Mouse (Mus musculus) embryonic fibroblast, embryonic 13.5 days (primary cell): Measurements from ENCODE around the gene Mtfmt. TPM values are rescaled to one million over a fixed set of nuclear protein-coding genes. Genes with fewer than 3 reads are reported as not detected.

Source experiments
- H3K27ac ChIP-seq: 2 replicates; pipeline ENCODE4 v1.5.1; 2012; ENCODE audit warnings: low read length, control low read depth, inconsistent platforms; ENCODE audit not compliant: insufficient read depth
- H3K4me1 ChIP-seq: 2 replicates; pipeline ENCODE4 v1.6.1; 2011; ENCODE audit warnings: low read length; ENCODE audit not compliant: control insufficient read depth, insufficient read depth
- H3K4me3 ChIP-seq: 2 replicates; pipeline ENCODE4 v1.5.1; 2011; ENCODE audit warnings: mild to moderate bottlenecking, control low read depth, low read length; ENCODE audit not compliant: insufficient read depth
- CTCF ChIP-seq: IDR thresholded peaks from 2 replicates; pipeline ENCODE4 v1.5.1; 2011; ENCODE audit warnings: mild to moderate bottlenecking, control low read depth, low read length, moderate library complexity, borderline replicate concordance; ENCODE audit not compliant: insufficient read depth
- POLR2A ChIP-seq: IDR thresholded peaks from 2 replicates; pipeline ENCODE4 v1.6.1; 2011; ENCODE audit warnings: low read depth, mild to moderate bottlenecking, control low read depth, low read length, moderate library complexity
- polyA plus RNA-seq: library from polyadenylated mRNA; stranded (reverse); fragments of >200 nt; gene quantifications from 2 replicates; pipeline ENCODE4 v1.2.4, GENCODE M21; 2011; ENCODE audit warnings: low read depth; ENCODE audit not compliant: missing spikeins, insufficient read length

The Mtfmt gene
- polyA plus RNA-seq: 14.8 and 17.0 TPM in 2 replicates

- TF ChIP-seq CTCF (no peak), POLR2A (peak; percentile 97)
- no peak within 1 kb of the TSS for H3K27ac ChIP-seq
- H3K4me1 ChIP-seq: no peaks in the 10 kb centered on the region
- peak within 1 kb of the TSS; percentile 82 for H3K4me3 ChIP-seq
These were observed at the start of gene Mtfmt for GRCm38 (mm10) chr9:65435671-65436301. Gene Mtfmt (plus strand): TSS chr9:65435782.

- Histone ChIP-seq H3K27ac (no peak overlapping the region), H3K4me1 (no peaks in the 10 kb centered on the region; the same call in 1 of the 2 replicates), H3K4me3 (no peak overlapping the region)
- TF ChIP-seq POLR2A: no peak
- no peak for TF ChIP-seq CTCF
These were observed 49.0 kb upstream of the Mtfmt start for GRCm38 (mm10) chr9:65386373-65387140.

- Histone ChIP-seq H3K27ac (no peak overlapping the region), H3K4me3 (peak overlapping the region; percentile 8; the same call in 1 of the 2 replicates), H3K4me1 (no peaks in the 10 kb centered on the region; the same call in 1 of the 2 replicates)
- TF ChIP-seq POLR2A: no peak
- TF ChIP-seq CTCF: no peak
These were observed 44.6 kb upstream of the Mtfmt start for GRCm38 (mm10) chr9:65390752-65391612.

GRCm38 (mm10) chr9:65391613-65391964 is 44.0 kb upstream of the Mtfmt start, which contains the start of gene Kbtbd13:
Gene Kbtbd13 (minus strand): TSS chr9:65391652.
- no peaks in the 10 kb centered on the region; the same call in 1 of the 2 replicates for H3K4me1 ChIP-seq
- TF ChIP-seq CTCF (no peak), POLR2A (no peak)
- H3K4me3 ChIP-seq: peak within 1 kb of the TSS; percentile 8; the same call in 1 of the 2 replicates
- no peak within 1 kb of the TSS for H3K27ac ChIP-seq

GRCm38 (mm10) chr9:65392638-65393364 is 42.8 kb upstream of the Mtfmt start:
- no peak overlapping the region for H3K4me3 ChIP-seq
- no peak overlapping the region for H3K27ac ChIP-seq
- TF ChIP-seq POLR2A (no peak), CTCF (peak; percentile 79; the same call in 1 of the 2 replicates)

GRCm38 (mm10) chr9:65393606-65394005 is 42.0 kb upstream of the Mtfmt start:
- no peaks in the 10 kb centered on the region for H3K4me1 ChIP-seq
- H3K4me3 ChIP-seq: no peak overlapping the region
- H3K27ac ChIP-seq: no peak overlapping the region
- TF ChIP-seq CTCF: no peak
- no peak for TF ChIP-seq POLR2A

More at GRCm38 (mm10) chr9:65392638-65393364, 42.8 kb upstream of the Mtfmt start:
- H3K4me1 ChIP-seq: no peaks in the 10 kb centered on the region

- TF ChIP-seq POLR2A (no peak), CTCF (no peak)
- Histone ChIP-seq H3K4me1 (no peaks in the 10 kb centered on the region), H3K4me3 (no peak overlapping the region), H3K27ac (no peak overlapping the region)
These were observed 41.2 kb upstream of the Mtfmt start for GRCm38 (mm10) chr9:65394360-65394759.

- H3K27ac ChIP-seq: no peak within 1 kb of the TSS
- H3K4me3 ChIP-seq: peak within 1 kb of the TSS; percentile 30
- TF ChIP-seq POLR2A (peak; percentile 62), CTCF (no peak)
- no peaks in the 10 kb centered on the region for H3K4me1 ChIP-seq
These were observed 37.3 kb upstream of the Mtfmt start, which contains the start of gene Rasl12 for GRCm38 (mm10) chr9:65398279-65398678. Gene Rasl12 (plus strand): TSS chr9:65398506.

GRCm38 (mm10) chr9:65399934-65400333 is 35.6 kb upstream of the Mtfmt start:
- H3K4me1 ChIP-seq: no peaks in the 10 kb centered on the region
- H3K27ac ChIP-seq: no peak overlapping the region
- no peak overlapping the region for H3K4me3 ChIP-seq
- TF ChIP-seq POLR2A (no peak), CTCF (no peak)
